Mouse (Mus musculus): ENCODE measurements around the gene Muc13. TPM values are rescaled to one million over a fixed set of nuclear protein-coding genes. Genes with fewer than 3 reads are reported as not detected.

Gene Muc13
- polyA plus RNA-seq, 1 experiment from 2014 or later: not detected

DNA sequence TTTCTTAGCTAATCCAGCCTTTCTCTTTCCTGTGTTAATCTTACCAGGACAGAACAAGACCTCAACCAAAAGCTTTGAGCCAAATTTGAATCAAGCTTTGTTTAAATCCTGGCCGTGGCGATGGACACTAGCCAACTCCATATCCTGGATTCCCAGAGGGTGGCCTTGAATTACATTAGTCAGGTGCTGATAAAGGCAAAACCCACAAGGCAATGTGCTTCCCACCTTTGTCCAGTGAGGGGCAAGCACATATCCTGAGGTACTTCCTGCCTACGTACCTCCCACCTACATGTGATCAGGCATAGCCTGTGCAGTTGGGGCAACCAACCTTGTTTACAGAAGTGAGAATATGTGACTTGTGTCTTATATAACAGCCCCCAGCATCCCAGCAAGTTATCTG is 18.9 kb upstream of the Muc13 start:
- Histone ChIP-seq H3K9me3 (no peaks in the 10 kb centered on the region), H3K4me2 (no peak overlapping the region), H3K27ac (no peak overlapping the region), H3K36me3 (no peaks in the 10 kb centered on the region), H3K4me1 (replicated peaks) (no peaks in the 10 kb centered on the region), H3K4me3 (no peak overlapping the region), H3K27me3 (no peaks in the 10 kb centered on the region), H3K9ac (no peak overlapping the region)
- ATAC-seq (ENCODE audit: low FRiP score): no peak
- WGBS: 72% methylated on average over 3 of the region's 3 CpGs

DNA sequence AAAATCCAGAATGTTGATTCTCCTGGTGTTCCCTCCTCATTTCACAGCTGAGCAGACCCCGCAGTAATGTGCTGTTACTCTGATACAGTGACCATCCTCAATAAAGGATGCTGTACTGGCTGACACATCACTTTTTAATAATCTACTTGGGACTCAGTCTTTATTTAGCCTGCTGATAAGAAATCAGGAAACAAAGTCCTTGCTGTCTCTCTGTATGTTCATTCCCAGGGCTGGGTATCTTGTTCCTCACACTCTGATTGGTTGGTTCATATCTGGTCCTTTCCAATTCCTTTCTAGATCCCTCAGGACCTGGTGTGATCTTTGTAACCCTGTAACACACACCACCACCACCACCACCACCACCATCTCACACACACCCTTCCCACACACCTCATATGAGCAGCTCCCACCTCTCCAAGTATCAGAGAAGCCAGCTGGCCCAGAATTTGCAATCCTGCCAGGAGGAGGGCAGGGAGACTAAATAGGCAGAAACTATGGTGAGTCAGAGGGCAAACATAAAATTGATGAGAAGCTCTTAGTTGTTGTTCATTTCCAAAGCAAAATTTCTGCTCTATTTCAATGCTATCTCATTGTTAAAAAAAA is 18.0 kb upstream of the Muc13 start:
- no peaks in the 10 kb centered on the region for H3K4me1 ChIP-seq (replicated peaks)
- ATAC-seq (ENCODE audit: low FRiP score): no peak
- H3K9ac ChIP-seq: no peak overlapping the region
- H3K27ac ChIP-seq: no peak overlapping the region
- H3K4me3 ChIP-seq: no peak overlapping the region
- no peaks in the 10 kb centered on the region for H3K27me3 ChIP-seq
- H3K9me3 ChIP-seq: no peaks in the 10 kb centered on the region
- WGBS: 94% methylated on average over 1 of the region's 1 CpGs
- H3K4me2 ChIP-seq: no peak overlapping the region
- H3K36me3 ChIP-seq: no peaks in the 10 kb centered on the region

DNA sequence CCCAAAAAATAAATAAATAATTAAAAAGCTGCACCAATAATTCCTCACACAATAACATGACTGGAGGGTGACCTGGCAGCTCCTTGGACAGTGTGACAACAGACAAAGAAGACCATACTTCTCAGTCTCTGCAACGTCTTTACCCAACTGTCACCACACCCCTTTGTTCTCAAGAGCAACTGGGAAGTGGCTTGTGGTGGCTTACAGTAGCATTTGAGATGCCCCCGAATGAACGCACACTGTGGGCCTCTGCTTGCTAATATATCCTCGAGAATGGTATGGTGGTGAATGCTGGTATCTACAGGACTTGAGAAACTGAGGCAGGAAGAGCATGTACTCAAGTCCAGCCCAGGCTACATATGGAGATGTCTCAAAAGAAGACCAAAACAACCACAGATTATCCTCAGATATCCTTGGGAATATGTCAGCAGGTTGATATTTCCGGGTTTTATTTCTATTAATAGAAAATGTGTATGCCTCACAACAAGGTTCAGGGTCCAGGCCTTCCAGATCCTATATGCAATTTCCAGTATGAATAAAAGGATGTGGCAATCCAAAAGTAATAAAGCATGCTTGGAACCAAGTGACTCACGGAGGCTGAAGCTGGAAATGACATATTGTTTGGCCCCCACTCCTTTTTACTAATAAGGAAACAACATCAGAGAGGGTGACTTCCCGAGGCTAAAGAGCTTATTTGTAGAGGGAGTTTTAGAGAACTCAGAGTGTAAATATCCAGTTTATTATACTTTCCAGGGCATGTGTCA is 16.9 kb upstream of the Muc13 start:
- Histone ChIP-seq H3K4me3 (no peak overlapping the region), H3K4me1 (replicated peaks) (no peaks in the 10 kb centered on the region), H3K9me3 (no peaks in the 10 kb centered on the region), H3K27ac (no peak overlapping the region), H3K9ac (no peak overlapping the region), H3K27me3 (no peaks in the 10 kb centered on the region), H3K4me2 (no peak overlapping the region), H3K36me3 (no peaks in the 10 kb centered on the region)
- WGBS: 84% methylated on average over 7 of the region's 7 CpGs
- no peak for ATAC-seq (ENCODE audit: low FRiP score)

GRCm38 (mm10) chr16:33777607-33778006 is 16.2 kb upstream of the Muc13 start:
- ATAC-seq (ENCODE audit: low FRiP score): no peak
- H3K27me3 ChIP-seq: no peaks in the 10 kb centered on the region
- H3K36me3 ChIP-seq: no peaks in the 10 kb centered on the region
- H3K4me1 ChIP-seq (replicated peaks): no peaks in the 10 kb centered on the region
- no peak overlapping the region for H3K4me2 ChIP-seq
- WGBS: 91% methylated on average over 6 of the region's 6 CpGs
- H3K9me3 ChIP-seq: no peaks in the 10 kb centered on the region
- H3K9ac ChIP-seq: no peak overlapping the region
- H3K27ac ChIP-seq: no peak overlapping the region
- H3K4me3 ChIP-seq: no peak overlapping the region

- no peak overlapping the region for H3K4me2 ChIP-seq
- no peaks in the 10 kb centered on the region for H3K9me3 ChIP-seq
- WGBS: 78% methylated on average over 5 of the region's 5 CpGs
- no peaks in the 10 kb centered on the region for H3K4me1 ChIP-seq (replicated peaks)
- no peak overlapping the region for H3K9ac ChIP-seq
- no peak overlapping the region for H3K27ac ChIP-seq
- H3K27me3 ChIP-seq: no peaks in the 10 kb centered on the region
- no peaks in the 10 kb centered on the region for H3K36me3 ChIP-seq
- no peak for ATAC-seq (ENCODE audit: low FRiP score)
- H3K4me3 ChIP-seq: no peak overlapping the region
These were observed 11.8 kb upstream of the Muc13 start for GRCm38 (mm10) chr16:33781789-33782728.

- ATAC-seq (ENCODE audit: low FRiP score): no peak
- no peak overlapping the region for H3K4me3 ChIP-seq
- no peak overlapping the region for H3K27ac ChIP-seq
- 96% methylated on average over 1 of the region's 1 CpGs for WGBS
- H3K36me3 ChIP-seq: no peaks in the 10 kb centered on the region
- no peaks in the 10 kb centered on the region for H3K4me1 ChIP-seq (replicated peaks)
- H3K9me3 ChIP-seq: no peaks in the 10 kb centered on the region
- H3K27me3 ChIP-seq: no peaks in the 10 kb centered on the region
- H3K9ac ChIP-seq: no peak overlapping the region
- no peak overlapping the region for H3K4me2 ChIP-seq
These were observed 11.1 kb upstream of the Muc13 start for GRCm38 (mm10) chr16:33782729-33783091.

DNA sequence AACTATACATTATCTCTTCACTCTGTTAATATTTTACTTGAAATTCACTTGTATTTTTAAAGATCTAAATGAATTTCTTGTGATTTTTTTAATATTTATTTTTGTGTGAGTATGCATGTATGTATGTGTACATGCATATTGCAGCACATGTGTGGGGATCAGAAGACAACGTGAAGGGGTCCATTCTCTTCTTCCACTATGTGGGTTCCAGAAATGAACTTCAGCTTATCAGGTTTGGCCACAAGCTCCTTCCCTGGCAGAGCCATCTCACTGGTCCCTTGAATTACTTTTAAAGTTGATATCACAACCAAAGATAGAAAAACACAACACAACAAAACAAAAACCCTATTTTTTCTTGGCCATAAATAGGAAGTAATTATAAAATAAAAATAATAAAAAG is 9.3 kb upstream of the Muc13 start:
- Histone ChIP-seq H3K36me3 (no peaks in the 10 kb centered on the region), H3K27me3 (no peaks in the 10 kb centered on the region), H3K4me3 (no peak overlapping the region), H3K4me2 (no peak overlapping the region), H3K9me3 (no peaks in the 10 kb centered on the region), H3K27ac (no peak overlapping the region), H3K9ac (no peak overlapping the region), H3K4me1 (replicated peaks) (no peaks in the 10 kb centered on the region)
- WGBS: 93% methylated on average over 1 of the region's 1 CpGs
- ATAC-seq (ENCODE audit: low FRiP score): no peak

- H3K4me3 ChIP-seq: no peak overlapping the region
- H3K4me1 ChIP-seq (replicated peaks): no peaks in the 10 kb centered on the region
- no peak overlapping the region for H3K4me2 ChIP-seq
- no peak overlapping the region for H3K9ac ChIP-seq
- no peak overlapping the region for H3K27ac ChIP-seq
- no peak for ATAC-seq (ENCODE audit: low FRiP score)
- H3K36me3 ChIP-seq: no peaks in the 10 kb centered on the region
- no peaks in the 10 kb centered on the region for H3K9me3 ChIP-seq
- WGBS: 82% methylated on average over 8 of the region's 8 CpGs
- H3K27me3 ChIP-seq: no peaks in the 10 kb centered on the region
These were observed 8.6 kb upstream of the Muc13 start for GRCm38 (mm10) chr16:33785092-33785704.

DNA sequence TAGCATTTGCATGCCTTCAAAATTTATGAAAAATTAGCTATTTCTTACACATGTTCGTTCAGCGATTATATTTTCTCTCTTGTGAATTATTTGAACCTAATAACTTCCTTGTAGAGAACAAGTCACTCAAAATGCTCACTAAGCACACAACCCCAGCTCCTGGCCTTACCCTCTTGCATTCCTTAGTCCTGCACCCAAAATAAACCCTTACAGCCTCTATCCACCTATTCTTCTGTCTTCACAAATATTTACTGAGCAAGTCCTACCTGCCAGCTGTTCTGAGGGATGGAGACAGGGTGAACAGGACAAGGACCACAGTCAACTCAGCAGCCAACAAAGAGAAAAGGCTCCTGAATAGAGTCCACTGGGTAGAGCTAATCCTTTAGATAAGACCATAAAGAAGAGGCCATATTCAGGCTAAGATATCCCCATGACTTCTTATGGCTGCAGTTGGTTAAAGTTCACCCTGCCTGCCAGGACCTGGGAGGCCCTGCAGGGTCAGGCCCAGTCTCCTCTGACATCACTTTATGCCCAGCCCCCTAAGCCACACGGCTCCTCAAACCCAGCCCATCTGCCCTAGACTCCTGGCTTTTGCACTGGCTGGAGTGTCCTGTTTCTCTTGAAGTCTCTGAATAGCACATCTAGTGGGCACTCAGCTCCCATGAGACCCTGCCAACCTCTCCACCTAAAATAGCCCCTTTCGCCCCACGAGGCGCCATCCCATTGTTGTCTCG is 7.0 kb upstream of the Muc13 start:
- Histone ChIP-seq H3K4me2 (no peak overlapping the region), H3K27ac (no peak overlapping the region), H3K36me3 (no peaks in the 10 kb centered on the region), H3K9me3 (no peaks in the 10 kb centered on the region), H3K4me1 (replicated peaks) (no peaks in the 10 kb centered on the region), H3K4me3 (no peak overlapping the region), H3K9ac (no peak overlapping the region), H3K27me3 (no peaks in the 10 kb centered on the region)
- WGBS: 76% methylated on average over 7 of the region's 7 CpGs
- ATAC-seq (ENCODE audit: low FRiP score): no peak

DNA sequence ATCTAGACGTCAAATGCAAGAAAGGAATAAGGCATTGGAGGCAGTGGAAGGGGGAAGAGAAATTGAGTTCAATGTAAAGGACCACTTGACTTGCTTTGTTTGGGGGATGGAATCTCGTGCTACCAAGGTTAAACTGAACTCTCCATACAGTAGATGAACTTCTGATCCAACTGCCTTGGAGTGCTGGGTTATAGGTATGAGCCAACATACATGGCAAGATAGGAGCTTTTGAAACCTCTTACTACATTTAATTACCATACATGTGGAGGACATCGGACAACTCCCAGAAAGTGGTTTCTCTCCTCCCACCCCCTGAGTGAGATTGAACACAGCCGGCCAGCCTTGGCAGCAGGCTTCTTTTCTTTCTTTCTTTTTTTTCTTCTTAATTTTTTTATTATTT is 1.3 kb downstream of the Muc13 start:
- H3K9me3 ChIP-seq: no peaks in the 10 kb centered on the region
- H3K4me2 ChIP-seq: no peak overlapping the region
- H3K36me3 ChIP-seq: no peaks in the 10 kb centered on the region
- H3K27ac ChIP-seq: no peak overlapping the region
- no peaks in the 10 kb centered on the region for H3K4me1 ChIP-seq (replicated peaks)
- no peak overlapping the region for H3K9ac ChIP-seq
- no peak overlapping the region for H3K4me3 ChIP-seq
- 85% methylated on average over 4 of the region's 4 CpGs for WGBS
- no peaks in the 10 kb centered on the region for H3K27me3 ChIP-seq
- no peak for ATAC-seq (ENCODE audit: low FRiP score)

DNA sequence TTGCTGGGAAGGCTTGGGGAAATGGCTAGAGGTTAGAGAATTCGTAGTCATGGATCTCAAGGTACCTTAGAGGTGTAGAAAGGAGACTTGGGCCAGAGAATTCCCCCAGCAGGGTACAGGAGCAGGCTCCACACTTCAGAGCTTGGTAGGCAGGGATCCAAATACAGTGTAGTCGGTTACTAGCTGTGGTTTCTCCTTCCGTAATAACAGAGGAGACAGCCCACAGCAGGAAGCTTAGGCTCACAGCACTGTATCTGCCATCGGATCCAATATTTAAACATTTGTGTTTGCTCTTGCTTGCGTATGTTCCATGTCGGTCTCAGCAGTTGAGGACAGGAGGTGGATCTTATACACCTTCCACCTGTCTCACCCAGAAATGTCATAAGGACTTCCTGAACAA is 2.0 kb downstream of the Muc13 start:
- no peak overlapping the region for H3K4me2 ChIP-seq
- no peaks in the 10 kb centered on the region for H3K27me3 ChIP-seq
- no peaks in the 10 kb centered on the region for H3K9me3 ChIP-seq
- 89% methylated on average over 6 of the region's 6 CpGs for WGBS
- no peak overlapping the region for H3K27ac ChIP-seq
- ATAC-seq (ENCODE audit: low FRiP score): no peak
- no peaks in the 10 kb centered on the region for H3K36me3 ChIP-seq
- H3K9ac ChIP-seq: no peak overlapping the region
- no peak overlapping the region for H3K4me3 ChIP-seq
- no peaks in the 10 kb centered on the region for H3K4me1 ChIP-seq (replicated peaks)

DNA sequence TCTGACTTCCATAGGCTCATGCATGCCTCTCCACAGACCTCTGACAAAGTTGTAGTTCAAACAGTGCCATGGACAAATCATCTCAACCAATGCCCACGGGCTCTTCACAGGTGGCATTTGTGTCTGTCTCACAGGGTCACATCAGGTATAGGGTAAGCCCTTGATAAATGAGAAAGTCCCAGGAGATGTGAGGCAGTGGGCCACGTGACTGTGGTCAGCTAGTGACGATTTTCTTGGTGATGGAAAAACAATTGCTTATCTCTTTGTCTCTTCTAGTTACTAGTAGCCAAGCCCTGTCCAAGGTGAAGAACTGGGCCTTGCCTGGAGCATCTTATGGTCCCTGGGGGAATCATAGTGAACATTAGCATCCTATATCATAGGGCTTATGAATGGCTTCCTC is 2.9 kb downstream of the Muc13 start:
- H3K27me3 ChIP-seq: no peaks in the 10 kb centered on the region
- no peaks in the 10 kb centered on the region for H3K9me3 ChIP-seq
- no peak for ATAC-seq (ENCODE audit: low FRiP score)

More for the DNA sequence above, 2.9 kb downstream of the Muc13 start:
- Histone ChIP-seq H3K36me3 (no peaks in the 10 kb centered on the region), H3K9ac (no peak overlapping the region), H3K4me1 (replicated peaks) (no peaks in the 10 kb centered on the region), H3K4me3 (no peak overlapping the region), H3K27ac (no peak overlapping the region), H3K4me2 (no peak overlapping the region)
- WGBS: 96% methylated on average over 3 of the region's 3 CpGs

Measured in hindbrain, embryonic 13.5 days (tissue).